Mouse (Mus musculus) cortical plate, adult 2 months (tissue): ENCODE results near the gene Ffar1.

Experiments
- CTCF ChIP-seq: fragments of 200-500 bp; IDR thresholded peaks from 2 replicates; pipeline ENCODE4 v1.5.1; 2011; ENCODE audit warnings: mild to moderate bottlenecking, control low read depth, low read length; ENCODE audit not compliant: insufficient read depth; ENCODE audit errors: extremely low read depth
- POLR2A ChIP-seq: fragments of 200-500 bp; IDR thresholded peaks from 2 replicates; pipeline ENCODE4 v1.6.1; 2011; ENCODE audit warnings: mild to moderate bottlenecking, low read length, control low read depth; ENCODE audit not compliant: insufficient read depth; ENCODE audit errors: extremely low read depth

GRCm38 (mm10) chr7:30908277-30908991 is 47.1 kb upstream of the Ffar1 start:
- no peak for TF ChIP-seq POLR2A
- TF ChIP-seq CTCF: no peak
